Mouse (Mus musculus): ENCODE data around the gene Ranbp6. TPM values are rescaled to one million over a fixed set of nuclear protein-coding genes. Genes with fewer than 3 reads are reported as not detected.

Ranbp6 gene
- total RNA-seq, 2 experiments from 2014 or later = 34.7 TPM

- DNase-seq (ENCODE audit: low spot score in 2 of 2) = no peak
- Histone ChIP-seq H3K4me3 (no peak overlapping the region), H3K27ac (no peak overlapping the region)
- TF ChIP-seq CTCF (conservative IDR thresholded peaks at IDR 0.05) = no peak
Observed at GRCm38 (mm10) chr19:29835364-29836034, 22.7 kb upstream of the Ranbp6 start.

GRCm38 (mm10) chr19:29830911-29831310, 18.1 kb upstream of the Ranbp6 start:
- no peak for TF ChIP-seq CTCF (conservative IDR thresholded peaks at IDR 0.05)
- H3K27ac ChIP-seq = no peak overlapping the region
- H3K4me3 ChIP-seq = no peak overlapping the region
- DNase-seq (ENCODE audit: low spot score in 2 of 2) = no peak

- Histone ChIP-seq H3K27ac (no peak overlapping the region), H3K4me3 (no peak overlapping the region)
- TF ChIP-seq CTCF (conservative IDR thresholded peaks at IDR 0.05) = no peak
- no peak for DNase-seq (ENCODE audit: low spot score in 2 of 2)
Observed at GRCm38 (mm10) chr19:29828558-29828957, 15.8 kb upstream of the Ranbp6 start.

GRCm38 (mm10) chr19:29826686-29827085, 13.9 kb upstream of the Ranbp6 start:
- peak; percentile 87 for TF ChIP-seq CTCF (conservative IDR thresholded peaks at IDR 0.05)
- DNase-seq (ENCODE audit: low spot score in 2 of 2) = peak; percentile 44 to 54
- H3K27ac ChIP-seq = no peak overlapping the region
- H3K4me3 ChIP-seq = no peak overlapping the region

- DNase-seq (ENCODE audit: low spot score in 2 of 2) = no peak
- H3K27ac ChIP-seq = no peak overlapping the region
- H3K4me3 ChIP-seq = no peak overlapping the region
- no peak for TF ChIP-seq CTCF (conservative IDR thresholded peaks at IDR 0.05)
Observed at GRCm38 (mm10) chr19:29825003-29825402, 12.2 kb upstream of the Ranbp6 start.

- peak; percentile 77 for TF ChIP-seq CTCF (conservative IDR thresholded peaks at IDR 0.05)
- no peak overlapping the region for H3K27ac ChIP-seq
- DNase-seq (ENCODE audit: low spot score in 2 of 2) = no peak
- H3K4me3 ChIP-seq = no peak overlapping the region
Observed at GRCm38 (mm10) chr19:29824034-29824700, 11.4 kb upstream of the Ranbp6 start.

- H3K27ac ChIP-seq = no peak overlapping the region
- TF ChIP-seq CTCF (conservative IDR thresholded peaks at IDR 0.05) = no peak
- H3K4me3 ChIP-seq = no peak overlapping the region
- DNase-seq (ENCODE audit: low spot score in 2 of 2) = no peak
Observed at GRCm38 (mm10) chr19:29823456-29824010, 10.8 kb upstream of the Ranbp6 start.

GRCm38 (mm10) chr19:29820966-29821365, 8.2 kb upstream of the Ranbp6 start:
- DNase-seq (ENCODE audit: low spot score in 2 of 2) = peak; percentile 34 to 57
- peak; percentile 79 for TF ChIP-seq CTCF (conservative IDR thresholded peaks at IDR 0.05)
- no peak overlapping the region for H3K27ac ChIP-seq
- H3K4me3 ChIP-seq = no peak overlapping the region

- DNase-seq (ENCODE audit: low spot score in 2 of 2) = no peak
- H3K4me3 ChIP-seq = no peak overlapping the region
- H3K27ac ChIP-seq = no peak overlapping the region
- no peak for TF ChIP-seq CTCF (conservative IDR thresholded peaks at IDR 0.05)
Observed at GRCm38 (mm10) chr19:29810022-29810421, 2.8 kb downstream of the Ranbp6 start.

GRCm38 (mm10) chr19:29805917-29806785, 6.6 kb downstream of the Ranbp6 start, which contains the start of gene 9930021J03Rik:
Gene 9930021J03Rik, minus strand, starts transcription at chr19:29805989.
- DNase-seq (ENCODE audit: low spot score in 2 of 2) = peak; percentile 98 to 100
- H3K4me3 ChIP-seq = peak within 1 kb of the TSS; percentile 90
- TF ChIP-seq CTCF (conservative IDR thresholded peaks at IDR 0.05) = no peak
- peak within 1 kb of the TSS; percentile 94 for H3K27ac ChIP-seq

- Histone ChIP-seq H3K4me3 (peak overlapping the region; percentile 90), H3K27ac (peak overlapping the region; percentile 94)
- TF ChIP-seq CTCF (conservative IDR thresholded peaks at IDR 0.05) = no peak; the same call in 1 of the 2 replicates
- peak; percentile 13 to 47 for DNase-seq (ENCODE audit: low spot score in 2 of 2)
Observed at GRCm38 (mm10) chr19:29805101-29805916, 7.5 kb downstream of the Ranbp6 start.

- H3K4me3 ChIP-seq = peak overlapping the region; percentile 90
- no peak for DNase-seq (ENCODE audit: low spot score in 2 of 2)
- H3K27ac ChIP-seq = no peak overlapping the region
- TF ChIP-seq CTCF (conservative IDR thresholded peaks at IDR 0.05) = no peak
Observed at GRCm38 (mm10) chr19:29803946-29804345, 8.8 kb downstream of the Ranbp6 start.

All from layer of hippocampus, adult 2 months (tissue).